Mouse (Mus musculus) myocyte (in vitro differentiated cells): ENCODE results near the gene Slc37a1. TPM values are rescaled to one million over a fixed set of nuclear protein-coding genes. Genes with fewer than 3 reads are reported as not detected.

ENCODE experiments used
- H3K27me3 ChIP-seq: one replicate; pipeline ENCODE4 v1.6.1; 2011; ENCODE audit not compliant: control insufficient read depth, insufficient read depth, insufficient read length
- H3K36me3 ChIP-seq: one replicate; pipeline ENCODE4 v1.6.1; 2011; ENCODE audit not compliant: control insufficient read depth, insufficient read depth
- H3K4me2 ChIP-seq: one replicate; pipeline ENCODE4 v1.6.1; 2011; ENCODE audit warnings: low read depth, control low read depth
- H3K4me3 ChIP-seq: one replicate; pipeline ENCODE4 v1.5.1; 2011; ENCODE audit warnings: mild to moderate bottlenecking, control low read depth, moderate library complexity
- H3K79me2 ChIP-seq: one replicate; pipeline ENCODE4 v1.6.1; 2011; ENCODE audit not compliant: control insufficient read depth, insufficient read depth
- H3ac ChIP-seq: one replicate; pipeline ENCODE4 v1.6.1; 2011; ENCODE audit not compliant: control insufficient read depth, insufficient read length
- CEBPB ChIP-seq: IDR thresholded peaks from 2 replicates; pipeline ENCODE4 v1.6.1; 2011; ENCODE audit warnings: mild to moderate bottlenecking, moderate library complexity; ENCODE audit not compliant: poor library complexity, insufficient read depth, severe bottlenecking
- E2F4 ChIP-seq: IDR thresholded peaks from one replicate; pipeline ENCODE4 v1.6.1; 2011; ENCODE audit warnings: mild to moderate bottlenecking, control low read depth, moderate library complexity; ENCODE audit not compliant: insufficient read depth
- MAX ChIP-seq: IDR thresholded peaks from one replicate; pipeline ENCODE4 v1.6.1; 2011; ENCODE audit warnings: low read depth, mild to moderate bottlenecking, control low read depth
- MYOD1 ChIP-seq, 3 experiments: IDR thresholded peaks; one replicate each; pipeline ENCODE4 v1.6.1; 2011; ENCODE audit warnings: control low read depth in 2 of 3, low read depth in 2 of 3, mild to moderate bottlenecking in 2 of 3, moderate library complexity in 1 of 3; ENCODE audit not compliant: insufficient read length in 2 of 3, control insufficient read depth in 1 of 3
- MYOG ChIP-seq, 3 experiments: IDR thresholded peaks; one replicate each; pipeline ENCODE4 v1.6.1; 2011; ENCODE audit warnings: control low read depth in 2 of 3, low read depth in 2 of 3, mild to moderate bottlenecking in 2 of 3; ENCODE audit not compliant: insufficient read length in 2 of 3, control insufficient read depth in 1 of 3, insufficient read depth in 1 of 3
- POLR2A ChIP-seq: IDR thresholded peaks from one replicate; pipeline ENCODE4 v1.6.1; 2011; ENCODE audit warnings: low read depth, mild to moderate bottlenecking, control low read depth, moderate library complexity; ENCODE audit not compliant: insufficient read length
- POLR2AphosphoS2 ChIP-seq: IDR thresholded peaks from one replicate; pipeline ENCODE4 v1.6.1; 2011; ENCODE audit warnings: low read depth, control low read depth; ENCODE audit not compliant: insufficient read length
- REST ChIP-seq: IDR thresholded peaks from one replicate; pipeline ENCODE4 v1.6.1; 2011; ENCODE audit warnings: mild to moderate bottlenecking, control low read depth, moderate library complexity; ENCODE audit not compliant: insufficient read depth, insufficient read length
- SRF ChIP-seq: IDR thresholded peaks from one replicate; pipeline ENCODE4 v1.6.1; 2011; ENCODE audit warnings: low read depth; ENCODE audit not compliant: control insufficient read depth, insufficient read length
- TCF12 ChIP-seq: IDR thresholded peaks from one replicate; pipeline ENCODE4 v1.6.1; 2011; ENCODE audit warnings: mild to moderate bottlenecking, control low read depth; ENCODE audit not compliant: poor library complexity, insufficient read depth, severe bottlenecking
- TCF3 ChIP-seq: IDR thresholded peaks from one replicate; pipeline ENCODE4 v1.6.1; 2011; ENCODE audit warnings: low read depth, control low read depth; ENCODE audit not compliant: insufficient read length
- USF1 ChIP-seq: IDR thresholded peaks from one replicate; pipeline ENCODE4 v1.6.1; 2011; ENCODE audit warnings: low read depth, mild to moderate bottlenecking, control low read depth, moderate library complexity
- polyA plus RNA-seq: library from polyadenylated mRNA; unstranded; fragments of >200 nt; fragmentation: generic; extraction: Trizol; gene quantifications from one replicate; pipeline ENCODE4 v1.2.1, GENCODE M21; 2012; ENCODE audit warnings: missing spikeins

Slc37a1 gene
- polyA plus RNA-seq, 1 experiment, result 0.12 TPM

DNA sequence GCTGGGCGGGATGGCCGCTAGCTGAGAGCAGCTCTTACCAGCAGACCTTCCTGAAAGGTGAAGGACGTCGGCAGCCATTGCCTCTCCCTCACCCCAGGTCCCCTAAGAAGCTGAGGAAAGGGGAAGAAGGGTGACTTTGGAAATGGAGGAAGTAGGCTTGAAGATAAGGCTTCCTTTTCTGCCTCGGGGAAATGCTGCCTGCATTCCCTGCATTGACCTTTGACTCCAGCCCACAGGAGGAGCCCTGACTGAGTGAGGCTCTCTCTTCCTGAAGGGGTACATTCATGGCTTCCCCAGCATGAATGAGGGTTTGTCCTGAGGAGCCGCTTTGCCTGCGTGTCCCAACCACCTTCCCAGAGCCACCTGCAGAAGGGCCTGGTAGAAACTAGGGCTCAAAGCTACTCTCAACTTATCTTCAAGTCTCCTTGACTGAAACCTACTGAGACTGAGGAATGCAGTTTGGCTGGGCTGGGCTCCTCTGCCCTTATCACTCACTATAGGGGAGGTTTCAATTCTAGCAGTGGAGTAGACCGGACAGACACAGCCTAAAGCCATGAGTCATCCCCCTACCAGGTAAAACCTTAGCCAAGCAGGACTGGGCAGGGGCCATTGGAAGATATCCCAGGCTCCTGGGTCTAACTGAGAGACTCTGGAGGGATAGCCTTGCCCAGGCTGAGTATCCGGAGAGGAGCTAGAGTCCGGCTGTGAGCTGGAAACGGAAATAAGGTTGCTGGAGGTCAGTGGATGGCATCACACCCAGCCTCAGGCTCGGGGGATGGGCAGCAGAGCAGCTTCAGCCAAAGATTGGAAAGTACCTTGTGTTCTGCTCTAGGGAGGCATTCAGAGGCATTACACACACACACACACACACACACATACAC lies 18.5 kb downstream of the Slc37a1 start:
- H3K27me3 ChIP-seq, result peaks cover 25% of the 10 kb centered on the region
- TF ChIP-seq TCF3 (no peak), REST (no peak), MAX (no peak), MYOG (IDR thresholded peaks at IDR 0.05; ENCODE audit: control insufficient read depth in 1 of 3, insufficient read depth in 1 of 3, insufficient read length in 2 of 3, low read depth in 2 of 3) (no peak), POLR2A (no peak), TCF12 (no peak), CEBPB (no peak), USF1 (no peak)
- no peak overlapping the region for H3K4me2 ChIP-seq

DNA sequence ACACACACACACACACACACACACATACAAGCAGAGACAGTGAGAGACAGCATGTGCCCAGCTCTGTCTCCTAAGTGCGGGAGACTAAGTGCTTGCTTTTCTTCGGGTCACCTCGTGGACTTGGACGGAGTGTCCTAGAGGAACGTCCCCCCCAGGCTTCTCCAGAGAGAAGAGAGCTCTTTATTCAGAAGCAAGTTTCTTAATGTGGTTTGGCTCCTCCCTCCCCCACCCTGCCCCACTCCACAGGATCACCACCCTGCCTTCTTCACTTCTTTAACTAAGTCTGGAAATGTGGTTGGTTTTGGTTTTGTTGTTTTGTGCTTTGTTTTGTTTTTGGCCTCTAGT lies 19.2 kb downstream of the Slc37a1 start:
- no peak overlapping the region for H3K4me2 ChIP-seq
- H3ac ChIP-seq, result no peak overlapping the region
- H3K27me3 ChIP-seq, result peaks cover 21% of the 10 kb centered on the region
- TF ChIP-seq TCF3 (no peak), REST (no peak), CEBPB (no peak), MYOG (IDR thresholded peaks at IDR 0.05; ENCODE audit: control insufficient read depth in 1 of 3, insufficient read depth in 1 of 3, insufficient read length in 2 of 3, low read depth in 2 of 3) (no peak), POLR2A (no peak), SRF (no peak), MYOD1 (IDR thresholded peaks at IDR 0.05; ENCODE audit: control insufficient read depth in 1 of 3, insufficient read length in 2 of 3, low read depth in 2 of 3) (no peak), TCF12 (no peak), POLR2AphosphoS2 (no peak), USF1 (no peak), MAX (no peak), E2F4 (no peak)
- H3K36me3 ChIP-seq, result no peaks in the 10 kb centered on the region
- no peaks in the 10 kb centered on the region for H3K79me2 ChIP-seq
- H3K4me3 ChIP-seq, result no peak overlapping the region

More for the DNA sequence above, 18.5 kb downstream of the Slc37a1 start:
- no peak overlapping the region for H3ac ChIP-seq
- no peaks in the 10 kb centered on the region for H3K36me3 ChIP-seq
- H3K4me3 ChIP-seq, result no peak overlapping the region
- H3K79me2 ChIP-seq, result no peaks in the 10 kb centered on the region

DNA sequence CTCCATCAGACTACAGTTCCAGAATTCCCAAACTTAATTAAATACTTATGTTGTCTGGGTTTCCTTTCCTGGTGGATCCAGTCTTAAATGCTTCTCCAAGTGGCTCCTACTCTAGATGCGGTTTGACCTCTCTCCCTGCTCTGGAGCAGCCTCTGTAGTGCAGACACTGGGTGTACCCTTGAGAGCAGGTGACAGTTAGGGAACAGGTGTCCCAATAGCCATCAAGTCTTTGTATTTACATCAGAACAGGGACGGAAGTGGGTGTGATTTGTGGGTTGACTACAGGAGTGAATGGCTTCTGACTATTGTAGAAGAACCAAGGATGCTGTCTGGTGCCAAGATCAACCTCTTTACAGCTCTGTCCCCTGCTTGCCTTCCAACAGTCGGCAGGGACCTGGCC lies 21.2 kb downstream of the Slc37a1 start:
- Histone ChIP-seq H3K36me3 (no peaks in the 10 kb centered on the region), H3K79me2 (no peaks in the 10 kb centered on the region), H3K4me3 (no peak overlapping the region), H3K4me2 (no peak overlapping the region), H3ac (no peak overlapping the region), H3K27me3 (peaks cover 17% of the 10 kb centered on the region)
- TF ChIP-seq TCF3, result no peak
- TF ChIP-seq POLR2AphosphoS2, result no peak
- TF ChIP-seq POLR2A, result no peak
- TF ChIP-seq REST, result no peak
- no peak for TF ChIP-seq MAX
- TF ChIP-seq USF1, result no peak
- TF ChIP-seq SRF, result no peak
- TF ChIP-seq E2F4, result no peak
- no peak for TF ChIP-seq MYOG (IDR thresholded peaks at IDR 0.05; ENCODE audit: control insufficient read depth in 1 of 3, insufficient read depth in 1 of 3, insufficient read length in 2 of 3, low read depth in 2 of 3)
- no peak for TF ChIP-seq MYOD1 (IDR thresholded peaks at IDR 0.05; ENCODE audit: control insufficient read depth in 1 of 3, insufficient read length in 2 of 3, low read depth in 2 of 3)
- no peak for TF ChIP-seq TCF12
- no peak for TF ChIP-seq CEBPB

DNA sequence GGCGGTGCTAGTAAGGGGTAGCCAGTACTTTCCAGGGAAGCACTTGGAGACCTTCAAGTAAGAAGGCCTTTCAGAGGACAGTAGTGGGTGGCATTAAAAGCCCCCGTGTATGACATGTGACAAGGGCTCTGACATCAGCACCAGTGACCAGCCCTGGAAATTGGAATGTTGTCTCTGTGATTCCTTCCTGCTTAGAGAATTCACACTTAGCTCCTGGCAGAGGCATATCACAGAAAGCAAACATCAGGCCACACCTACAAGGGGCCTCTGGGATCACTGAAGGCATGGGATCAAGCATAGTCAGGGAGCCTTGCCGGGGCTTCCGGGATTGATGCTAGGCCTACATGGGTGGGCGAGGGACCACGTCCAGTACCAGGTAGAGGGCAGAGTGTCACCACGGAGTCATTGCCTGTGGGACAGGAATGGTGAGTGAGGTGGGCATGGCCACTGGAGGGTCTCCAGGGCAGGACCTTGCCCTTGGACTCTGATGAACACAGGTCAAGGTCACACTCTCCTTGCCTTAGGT lies 21.8 kb downstream of the Slc37a1 start:
- no peak overlapping the region for H3ac ChIP-seq
- no peak overlapping the region for H3K4me2 ChIP-seq
- H3K27me3 ChIP-seq, result peaks cover 13% of the 10 kb centered on the region
- TF ChIP-seq USF1, result no peak
- TF ChIP-seq SRF, result no peak
- no peak for TF ChIP-seq POLR2AphosphoS2
- TF ChIP-seq CEBPB, result no peak
- TF ChIP-seq MYOG (IDR thresholded peaks at IDR 0.05; ENCODE audit: control insufficient read depth in 1 of 3, insufficient read depth in 1 of 3, insufficient read length in 2 of 3, low read depth in 2 of 3), result no peak
- no peak for TF ChIP-seq MYOD1 (IDR thresholded peaks at IDR 0.05; ENCODE audit: control insufficient read depth in 1 of 3, insufficient read length in 2 of 3, low read depth in 2 of 3)
- no peak for TF ChIP-seq TCF12
- no peak for TF ChIP-seq TCF3
- TF ChIP-seq MAX, result no peak
- TF ChIP-seq POLR2A, result no peak
- no peak for TF ChIP-seq REST
- no peak for TF ChIP-seq E2F4
- H3K79me2 ChIP-seq, result no peaks in the 10 kb centered on the region
- H3K36me3 ChIP-seq, result no peaks in the 10 kb centered on the region
- no peak overlapping the region for H3K4me3 ChIP-seq
